Mouse (Mus musculus): ENCODE results near the gene Slc39a11. TPM values are rescaled to one million over a fixed set of nuclear protein-coding genes. Genes with fewer than 3 reads are reported as not detected.

The Slc39a11 gene
- polyA plus RNA-seq, 1 experiment from 2014 or later, result 31.2 TPM

GRCm38 (mm10) chr11:113436299-113436698 lies 213.6 kb downstream of the Slc39a11 start:
- no peak overlapping the region for H3K4me3 ChIP-seq (replicated peaks)
- H3K27me3 ChIP-seq, result peaks cover 59% of the 10 kb centered on the region
- WGBS, result 92% methylated on average over 6 of the region's 6 CpGs
- no peak overlapping the region for H3K9ac ChIP-seq (replicated peaks)
- peaks cover 25% of the 10 kb centered on the region for H3K4me1 ChIP-seq (replicated peaks)
- H3K4me2 ChIP-seq (replicated peaks), result no peak overlapping the region
- ATAC-seq, result no peak
- peaks cover 3% of the 10 kb centered on the region; the same call in 1 of the 2 replicates for H3K9me3 ChIP-seq
- H3K27ac ChIP-seq, result no peak overlapping the region
- no peaks in the 10 kb centered on the region; the same call in 1 of the 2 replicates for H3K36me3 ChIP-seq

- no peaks in the 10 kb centered on the region for H3K36me3 ChIP-seq
- 34% methylated on average over 5 of the region's 5 CpGs for WGBS
- no peaks in the 10 kb centered on the region; the same call in 1 of the 2 replicates for H3K9me3 ChIP-seq
- H3K4me3 ChIP-seq (replicated peaks), result no peak overlapping the region
- no peak overlapping the region for H3K27ac ChIP-seq
- no peak overlapping the region for H3K9ac ChIP-seq (replicated peaks)
- no peak for ATAC-seq
- peaks cover 56% of the 10 kb centered on the region for H3K27me3 ChIP-seq
- peaks cover 25% of the 10 kb centered on the region for H3K4me1 ChIP-seq (replicated peaks)
- H3K4me2 ChIP-seq (replicated peaks), result no peak overlapping the region
Observed at GRCm38 (mm10) chr11:113435696-113436095, 214.2 kb downstream of the Slc39a11 start.

- WGBS, result 73% methylated on average over 7 of the region's 7 CpGs
Observed at GRCm38 (mm10) chr11:113431161-113431560, 218.7 kb downstream of the Slc39a11 start.

GRCm38 (mm10) chr11:113425882-113426281 lies 224.0 kb downstream of the Slc39a11 start:
- peaks cover 17% of the 10 kb centered on the region for H3K27me3 ChIP-seq
- no peak overlapping the region for H3K4me3 ChIP-seq (replicated peaks)
- H3K9ac ChIP-seq (replicated peaks), result no peak overlapping the region
- no peak overlapping the region for H3K4me2 ChIP-seq (replicated peaks)
- WGBS, result 64% methylated on average over 9 of the region's 9 CpGs
- H3K27ac ChIP-seq, result peak overlapping the region; percentile 25; the same call in 1 of the 2 replicates
- no peak for ATAC-seq
- H3K9me3 ChIP-seq, result no peaks in the 10 kb centered on the region
- no peaks in the 10 kb centered on the region for H3K36me3 ChIP-seq
- peaks cover 17% of the 10 kb centered on the region for H3K4me1 ChIP-seq (replicated peaks)

More at GRCm38 (mm10) chr11:113431161-113431560, 218.7 kb downstream of the Slc39a11 start:
- Histone ChIP-seq H3K4me2 (replicated peaks) (no peak overlapping the region), H3K9me3 (no peaks in the 10 kb centered on the region; the same call in 1 of the 2 replicates), H3K27me3 (peaks cover 49% of the 10 kb centered on the region), H3K27ac (no peak overlapping the region), H3K9ac (replicated peaks) (no peak overlapping the region), H3K36me3 (no peaks in the 10 kb centered on the region), H3K4me1 (replicated peaks) (0 out of 2 replicates have a peak, but pooled peaks cover 5% of the 10 kb centered on the region), H3K4me3 (replicated peaks) (no peak overlapping the region)
- ATAC-seq, result no peak

- WGBS, result 74% methylated on average over 3 of the region's 3 CpGs
- no peak overlapping the region for H3K4me3 ChIP-seq (replicated peaks)
- H3K4me1 ChIP-seq (replicated peaks), result peaks cover 17% of the 10 kb centered on the region
- ATAC-seq, result no peak
- H3K9me3 ChIP-seq, result no peaks in the 10 kb centered on the region
- peak overlapping the region; percentile 25; the same call in 1 of the 2 replicates for H3K27ac ChIP-seq
- peaks cover 17% of the 10 kb centered on the region for H3K27me3 ChIP-seq
- H3K4me2 ChIP-seq (replicated peaks), result no peak overlapping the region
- no peaks in the 10 kb centered on the region for H3K36me3 ChIP-seq
- no peak overlapping the region for H3K9ac ChIP-seq (replicated peaks)
Observed at GRCm38 (mm10) chr11:113425454-113425853, 224.4 kb downstream of the Slc39a11 start.

- no peak overlapping the region for H3K4me3 ChIP-seq (replicated peaks)
- WGBS, result 90% methylated on average over 3 of the region's 4 CpGs
- no peaks in the 10 kb centered on the region for H3K36me3 ChIP-seq
- peaks cover 17% of the 10 kb centered on the region for H3K4me1 ChIP-seq (replicated peaks)
- no peak overlapping the region for H3K9ac ChIP-seq (replicated peaks)
- no peak for ATAC-seq
- no peak overlapping the region for H3K27ac ChIP-seq
- H3K9me3 ChIP-seq, result no peaks in the 10 kb centered on the region
- H3K27me3 ChIP-seq, result peaks cover 15% of the 10 kb centered on the region
- H3K4me2 ChIP-seq (replicated peaks), result no peak overlapping the region
Observed at GRCm38 (mm10) chr11:113424765-113425164, 225.1 kb downstream of the Slc39a11 start.

GRCm38 (mm10) chr11:113422598-113422997 lies 227.3 kb downstream of the Slc39a11 start:
- Histone ChIP-seq H3K9me3 (no peaks in the 10 kb centered on the region), H3K36me3 (no peaks in the 10 kb centered on the region), H3K4me3 (replicated peaks) (no peak overlapping the region), H3K4me2 (replicated peaks) (no peak overlapping the region), H3K4me1 (replicated peaks) (peaks cover 19% of the 10 kb centered on the region), H3K27me3 (peaks cover 5% of the 10 kb centered on the region; the same call in 1 of the 2 replicates), H3K9ac (replicated peaks) (no peak overlapping the region), H3K27ac (no peak overlapping the region)
- 96% methylated on average over 7 of the region's 7 CpGs for WGBS
- ATAC-seq, result no peak

GRCm38 (mm10) chr11:113418921-113419655 lies 230.8 kb downstream of the Slc39a11 start:
- H3K4me3 ChIP-seq (replicated peaks), result no peak overlapping the region
- H3K4me2 ChIP-seq (replicated peaks), result no peak overlapping the region
- H3K27ac ChIP-seq, result peak overlapping the region; percentile 31
- H3K4me1 ChIP-seq (replicated peaks), result peaks cover 9% of the 10 kb centered on the region
- H3K9ac ChIP-seq (replicated peaks), result no peak overlapping the region
- 0 out of 2 replicates have a peak, but pooled peaks cover 4% of the 10 kb centered on the region for H3K27me3 ChIP-seq
- no peak for ATAC-seq
- 72% methylated on average over 15 of the region's 15 CpGs for WGBS
- H3K9me3 ChIP-seq, result no peaks in the 10 kb centered on the region
- no peaks in the 10 kb centered on the region for H3K36me3 ChIP-seq

- H3K36me3 ChIP-seq, result no peaks in the 10 kb centered on the region
- H3K9me3 ChIP-seq, result no peaks in the 10 kb centered on the region
- H3K9ac ChIP-seq (replicated peaks), result no peak overlapping the region
- H3K27me3 ChIP-seq, result 0 out of 2 replicates have a peak, but pooled peaks cover 4% of the 10 kb centered on the region
- WGBS, result 96% methylated on average over 4 of the region's 4 CpGs
- H3K4me3 ChIP-seq (replicated peaks), result no peak overlapping the region
- ATAC-seq, result no peak
- H3K27ac ChIP-seq, result no peak overlapping the region
- no peak overlapping the region for H3K4me2 ChIP-seq (replicated peaks)
- H3K4me1 ChIP-seq (replicated peaks), result peaks cover 9% of the 10 kb centered on the region
Observed at GRCm38 (mm10) chr11:113417948-113418347, 231.9 kb downstream of the Slc39a11 start.

GRCm38 (mm10) chr11:113412545-113412944 lies 237.3 kb downstream of the Slc39a11 start:
- WGBS, result 84% methylated on average over 4 of the region's 4 CpGs
- H3K27me3 ChIP-seq, result 0 out of 2 replicates have a peak, but pooled peaks cover 4% of the 10 kb centered on the region
- 0 out of 2 replicates have a peak, but pooled peaks cover 6% of the 10 kb centered on the region for H3K4me1 ChIP-seq (replicated peaks)
- no peak overlapping the region for H3K4me2 ChIP-seq (replicated peaks)
- no peak for ATAC-seq
- no peaks in the 10 kb centered on the region for H3K36me3 ChIP-seq
- H3K4me3 ChIP-seq (replicated peaks), result no peak overlapping the region
- H3K9ac ChIP-seq (replicated peaks), result no peak overlapping the region
- no peak overlapping the region for H3K27ac ChIP-seq
- no peaks in the 10 kb centered on the region for H3K9me3 ChIP-seq

GRCm38 (mm10) chr11:113411798-113412197 lies 238.1 kb downstream of the Slc39a11 start:
- H3K4me2 ChIP-seq (replicated peaks), result no peak overlapping the region
- WGBS, result 44% methylated on average over 10 of the region's 10 CpGs
- H3K27ac ChIP-seq, result no peak overlapping the region
- H3K4me1 ChIP-seq (replicated peaks), result 0 out of 2 replicates have a peak, but pooled peaks cover 6% of the 10 kb centered on the region
- no peak overlapping the region for H3K4me3 ChIP-seq (replicated peaks)
- no peaks in the 10 kb centered on the region for H3K9me3 ChIP-seq
- H3K9ac ChIP-seq (replicated peaks), result no peak overlapping the region
- ATAC-seq, result no peak
- 0 out of 2 replicates have a peak, but pooled peaks cover 4% of the 10 kb centered on the region for H3K27me3 ChIP-seq
- no peaks in the 10 kb centered on the region for H3K36me3 ChIP-seq

- H3K27me3 ChIP-seq, result no peaks in the 10 kb centered on the region
- no peaks in the 10 kb centered on the region for H3K36me3 ChIP-seq
- H3K27ac ChIP-seq, result no peak overlapping the region
- H3K9me3 ChIP-seq, result no peaks in the 10 kb centered on the region
- 0 out of 2 replicates have a peak, but pooled peaks cover 11% of the 10 kb centered on the region for H3K4me1 ChIP-seq (replicated peaks)
- no peak overlapping the region for H3K4me3 ChIP-seq (replicated peaks)
- ATAC-seq, result no peak
- no peak overlapping the region for H3K4me2 ChIP-seq (replicated peaks)
- WGBS, result 93% methylated on average over 9 of the region's 9 CpGs
- H3K9ac ChIP-seq (replicated peaks), result no peak overlapping the region
Observed at GRCm38 (mm10) chr11:113409121-113409520, 240.8 kb downstream of the Slc39a11 start.

Measured in midbrain, embryonic 13.5 days (tissue).